Mouse (Mus musculus) erythroblast, adult 5-6 weeks (primary cell): ENCODE measurements around the gene Lingo2. TPM values are rescaled to one million over a fixed set of nuclear protein-coding genes. Genes with fewer than 3 reads are reported as not detected.
"Not testable (repeated sequence)": the region's sequence is repeated elsewhere in the genome, so short reads cannot be mapped to it uniquely, and the experiment has no call there.

Experiments
- ATAC-seq: replicated peaks from 2 replicates; pipeline ENCODE4 v1.8.0; 2016; ENCODE audit warnings: moderate number of reproducible peaks, mild to moderate bottlenecking, moderate TSS enrichment, inconsistent platforms; ENCODE audit not compliant: poor library complexity, low FRiP score, severe bottlenecking
- total RNA-seq, 2 experiments: library from RNA; stranded (forward) in 1 of 2; stranded (reverse) in 1 of 2; fragments of 150-400 nt in 1 of 2; fragments of 200-764, 138-1000 nt in 1 of 2; gene quantifications; 2 replicates each; pipeline versions ENCODE4 v1.2.3 to v1.2.4; 2015 to 2017; ENCODE audit warnings: low replicate concordance in 2 of 2

Lingo2 gene
- total RNA-seq, 2 experiments from 2014 or later, result not detected

DNA sequence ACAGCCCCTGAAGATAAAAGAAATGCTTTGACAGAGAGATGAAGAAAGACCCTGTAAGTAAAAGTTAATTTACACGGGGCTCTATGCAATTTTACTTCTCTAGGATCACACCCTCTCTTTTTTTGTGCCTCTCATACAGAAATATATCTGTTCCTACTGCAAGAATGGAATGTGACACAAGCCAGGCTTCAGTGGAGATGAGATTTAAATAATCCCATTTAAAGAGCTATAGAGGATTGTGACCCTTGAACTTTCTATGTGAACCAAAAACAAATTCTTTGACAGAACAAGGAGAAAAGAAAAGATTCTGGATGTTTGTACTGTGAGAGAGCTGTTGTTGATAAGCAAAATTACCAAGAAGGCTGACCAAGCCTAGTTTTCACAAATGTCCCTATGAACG, 1247.4 kb downstream of the Lingo2 start:
- no peak for ATAC-seq

DNA sequence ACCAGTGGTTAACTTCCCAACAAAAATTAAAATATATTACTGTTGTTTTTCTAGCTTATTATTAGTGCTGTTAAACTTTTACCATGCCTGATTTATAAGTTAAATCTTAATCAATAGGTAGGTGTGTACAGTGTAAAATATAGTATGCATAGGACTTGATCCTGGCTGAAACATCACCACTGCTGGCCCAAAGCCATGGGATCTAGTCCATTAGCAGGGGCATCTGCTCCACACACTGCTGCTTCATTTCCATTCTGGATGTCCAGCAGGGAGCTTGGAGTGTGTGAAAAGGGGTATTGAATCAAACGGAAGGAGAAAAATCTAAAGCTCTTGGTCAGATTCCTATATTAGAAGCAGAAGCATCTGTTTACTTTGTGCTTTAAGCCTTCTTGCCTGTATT, 1248.9 kb downstream of the Lingo2 start:
- ATAC-seq, result no peak

DNA sequence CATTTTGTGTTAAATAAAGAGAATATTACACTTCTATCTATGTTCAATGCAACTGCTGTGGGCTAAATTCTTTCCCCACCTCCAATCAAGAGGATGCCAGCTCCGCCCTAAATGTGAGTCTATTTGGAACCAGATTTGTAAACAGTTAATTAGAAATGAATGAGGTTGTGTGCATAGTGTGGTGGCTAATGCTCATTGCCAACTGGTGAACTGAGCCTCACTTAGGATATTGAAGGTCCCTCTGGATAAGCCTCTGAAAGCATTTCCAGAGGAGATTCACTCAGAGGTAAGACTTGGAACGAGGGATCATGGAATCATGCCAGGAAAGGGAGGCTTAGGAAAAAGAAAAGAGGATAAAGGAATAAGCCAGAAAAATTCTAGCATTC, 1256.4 kb downstream of the Lingo2 start:
- ATAC-seq, result no peak

- no peak for ATAC-seq
These were observed 1257.0 kb downstream of the Lingo2 start for GRCm38 (mm10) chr4:35694360-35695136.

DNA sequence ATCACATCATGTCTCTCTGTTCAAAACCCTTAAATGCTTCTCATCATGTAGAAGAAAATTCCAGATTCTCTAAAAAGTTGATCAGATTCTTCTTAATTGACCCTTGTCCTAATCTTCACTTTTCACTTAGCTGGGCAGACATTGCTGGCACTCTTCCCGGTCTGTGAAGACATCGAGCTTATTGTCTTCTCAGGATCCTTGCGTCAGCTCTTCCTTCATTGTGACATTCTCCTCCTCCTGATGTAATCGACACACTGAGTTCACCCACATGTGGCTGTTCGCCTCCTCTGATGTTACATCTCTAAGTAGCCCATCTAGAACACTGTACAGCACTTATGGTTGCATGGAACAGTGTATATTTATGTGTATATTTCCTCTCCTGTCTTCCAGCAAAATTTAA, 1261.0 kb downstream of the Lingo2 start:
- no peak for ATAC-seq

DNA sequence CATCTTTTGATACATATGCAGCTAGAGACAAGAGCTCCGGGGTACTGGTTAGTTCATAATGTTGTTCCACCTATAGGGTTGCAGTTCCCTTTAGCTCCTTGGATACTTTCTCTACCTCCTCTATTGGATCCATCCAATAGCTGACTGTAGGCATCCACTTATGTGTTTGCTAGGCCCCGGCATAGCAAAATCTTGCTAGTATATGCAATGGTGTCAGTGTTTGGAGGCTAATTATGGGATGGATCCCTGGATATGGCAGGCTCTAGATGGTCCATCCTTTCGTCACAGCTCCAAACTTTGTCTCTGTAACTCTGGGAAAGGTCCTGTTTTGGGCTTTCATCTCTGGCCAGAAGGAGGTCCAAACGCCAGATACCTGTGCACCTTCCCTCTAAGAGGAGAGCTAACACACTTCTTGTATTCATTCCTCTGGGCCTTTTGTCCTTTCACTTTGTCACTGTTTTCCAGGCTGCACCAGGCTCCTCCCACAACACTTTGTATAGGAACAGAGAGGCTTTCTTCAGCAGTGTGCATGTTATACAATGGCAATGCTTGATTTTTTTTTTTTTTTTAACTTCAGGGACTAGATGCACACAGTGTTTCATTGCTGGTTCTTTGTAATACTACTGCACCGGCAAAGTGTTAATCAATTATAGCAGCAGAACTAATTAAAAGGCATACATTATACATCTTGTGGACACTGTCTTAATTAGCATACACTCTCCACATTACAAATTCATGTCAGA, 1262.9 kb downstream of the Lingo2 start:
- not testable (repeated sequence) for ATAC-seq
